7 mouse cellular contexts compared by ENCODE assay signal in genomic region chr7:102221899-102222298, GRCm38 (mm10). TPM values are rescaled to one million over a fixed set of nuclear protein-coding genes. Genes with fewer than 3 reads are reported as not detected.
DNase-seq lines count a peak whose midpoint lies in the region; ATAC-seq lines count a peak whose summit lies in the region.

No protein-coding gene starts in this region.

- no peak overlapping the region for H3K27ac ChIP-seq in lung, embryonic 15.5 days
- H3K27ac ChIP-seq in forebrain, embryonic 11.5 days (ENCODE audit: low read depth, low read length): no peak overlapping the region
- 0 out of 2 replicates have a peak overlapping the region, but pooled peaks have one; percentile 5 for H3K27ac ChIP-seq in limb, embryonic 12.5 days
- H3K27ac ChIP-seq in stomach, embryonic 14.5 days (ENCODE audit: low read length): no peak overlapping the region

- WGBS in lung, embryonic 15.5 days: 29% methylated on average over 1 of the region's 1 CpGs
- 53% methylated on average over 1 of the region's 1 CpGs for WGBS in forebrain, embryonic 11.5 days
- 64% methylated on average over 1 of the region's 1 CpGs for WGBS in limb, embryonic 12.5 days
- WGBS in stomach, embryonic 14.5 days: 26% methylated on average over 1 of the region's 1 CpGs

- no peak overlapping the region for H3K9ac ChIP-seq in lung, embryonic 15.5 days
- no peak overlapping the region for H3K9ac ChIP-seq in forebrain, embryonic 11.5 days (ENCODE audit: low read length)
- 0 out of 2 replicates have a peak overlapping the region, but pooled peaks have one; percentile 76 for H3K9ac ChIP-seq in limb, embryonic 12.5 days (replicated peaks)
- H3K9ac ChIP-seq in stomach, embryonic 14.5 days (replicated peaks; ENCODE audit: low read depth, low read length): no peak overlapping the region

- DNase-seq in lung, postnatal 36 days: no peak
- DNase-seq in forebrain, embryonic 11.5 days (ENCODE audit: low spot score): no peak
- no peak for DNase-seq in cerebellum, adult 8-10 months
- no peak for DNase-seq in adrenal gland, postnatal 14 days

- H3K4me2 ChIP-seq in lung, embryonic 15.5 days: peak overlapping the region; percentile 69; the same call in 1 of the 2 replicates
- peak overlapping the region; percentile 78; the same call in 1 of the 2 replicates for H3K4me2 ChIP-seq in forebrain, embryonic 11.5 days (ENCODE audit: low read depth, low read length, severe bottlenecking)
- peak overlapping the region; percentile 71 for H3K4me2 ChIP-seq in limb, embryonic 12.5 days
- H3K4me2 ChIP-seq in stomach, embryonic 14.5 days (replicated peaks; ENCODE audit: low read depth, low read length): peak overlapping the region; percentile 71; the same call in 1 of the 2 replicates

- no peaks in the 10 kb centered on the region for H3K36me3 ChIP-seq in lung, embryonic 15.5 days
- no peaks in the 10 kb centered on the region for H3K36me3 ChIP-seq in forebrain, embryonic 11.5 days (ENCODE audit: control insufficient read depth, insufficient read depth, low read length)
- H3K36me3 ChIP-seq in limb, embryonic 12.5 days: peaks cover 15% of the 10 kb centered on the region
- H3K36me3 ChIP-seq in stomach, embryonic 14.5 days (ENCODE audit: control insufficient read depth, insufficient read depth, low read length): no peaks in the 10 kb centered on the region; the same call in 1 of the 2 replicates

- peaks cover 15% of the 10 kb centered on the region for H3K4me1 ChIP-seq in lung, embryonic 15.5 days
- peaks cover 4% of the 10 kb centered on the region; the same call in 1 of the 2 replicates for H3K4me1 ChIP-seq in forebrain, embryonic 11.5 days (replicated peaks; ENCODE audit: control insufficient read depth, insufficient read depth, low read length)
- no peaks in the 10 kb centered on the region for H3K4me1 ChIP-seq in limb, embryonic 12.5 days (replicated peaks)
- H3K4me1 ChIP-seq in stomach, embryonic 14.5 days (ENCODE audit: control insufficient read depth, insufficient read depth, low read length): no peaks in the 10 kb centered on the region

- H3K4me3 ChIP-seq in lung, embryonic 15.5 days: no peak overlapping the region
- no peak overlapping the region; the same call in 1 of the 2 replicates for H3K4me3 ChIP-seq in forebrain, embryonic 11.5 days (ENCODE audit: low read depth, low read length)
- peak overlapping the region; percentile 71; the same call in 1 of the 2 replicates for H3K4me3 ChIP-seq in limb, embryonic 12.5 days (replicated peaks)
- H3K4me3 ChIP-seq in stomach, embryonic 14.5 days (ENCODE audit: low read depth, low read length): no peak overlapping the region

- no peaks in the 10 kb centered on the region for H3K27me3 ChIP-seq in lung, embryonic 15.5 days
- H3K27me3 ChIP-seq in forebrain, embryonic 11.5 days (ENCODE audit: control insufficient read depth, insufficient read depth, low read length): no peaks in the 10 kb centered on the region
- no peaks in the 10 kb centered on the region for H3K27me3 ChIP-seq in limb, embryonic 12.5 days
- no peaks in the 10 kb centered on the region for H3K27me3 ChIP-seq in stomach, embryonic 14.5 days (ENCODE audit: control insufficient read depth, insufficient read depth, low read length)

- no peaks in the 10 kb centered on the region for H3K9me3 ChIP-seq in lung, embryonic 15.5 days
- H3K9me3 ChIP-seq in forebrain, embryonic 11.5 days (ENCODE audit: control insufficient read depth, low read length): no peaks in the 10 kb centered on the region
- H3K9me3 ChIP-seq in limb, embryonic 12.5 days: no peaks in the 10 kb centered on the region
- no peaks in the 10 kb centered on the region for H3K9me3 ChIP-seq in stomach, embryonic 14.5 days (ENCODE audit: control insufficient read depth, low read depth, low read length)

- ATAC-seq in lung, embryonic 15.5 days (ENCODE audit: borderline replicate concordance, extremely low read depth, low FRiP score, low TSS enrichment): 0 out of 2 replicates have a peak, but pooled peaks have one; percentile 4
- ATAC-seq in forebrain, embryonic 11.5 days (replicated peaks; ENCODE audit: low FRiP score): peak; percentile 30
- no peak for ATAC-seq in limb, embryonic 12.5 days (ENCODE audit: insufficient number of reproducible peaks, insufficient read depth, low FRiP score, low TSS enrichment, low read depth)
- no peak for ATAC-seq in stomach, embryonic 14.5 days (ENCODE audit: insufficient number of reproducible peaks, insufficient read depth, low FRiP score, low read depth)

RNA-seq across cellular contexts. Expression of gene Pgap2, which starts 11.9 kb away (rescaled TPM):
- 81.0 and 91.8 TPM in 2 replicates for polyA plus RNA-seq in lung, embryonic 15.5 days (2015; fragmentation: Nextera tagmentation; extraction: Ambion mirVana)
- 54.5 and 58.8 TPM in 2 replicates for polyA plus RNA-seq in forebrain, embryonic 11.5 days (2014; fragmentation: Nextera tagmentation; extraction: Ambion mirVana)
- polyA plus RNA-seq in limb, embryonic 12.5 days (2016; fragmentation: Nextera tagmentation; extraction: Ambion mirVana): 82.0 and 84.9 TPM in 2 replicates
- polyA plus RNA-seq in stomach, embryonic 14.5 days (2014; fragmentation: Nextera tagmentation; extraction: Ambion mirVana): 99.0 and 103 TPM in 2 replicates
- 75.7 and 87.8 TPM in 2 replicates for total RNA-seq in adrenal gland, postnatal 14 days (2021)

RNA-seq across cellular contexts. Expression of gene Nup98, which starts 11.9 kb away (rescaled TPM):
- polyA plus RNA-seq in lung, embryonic 15.5 days (2015; fragmentation: Nextera tagmentation; extraction: Ambion mirVana): 33.8 and 35.3 TPM in 2 replicates
- 46.3 and 50.0 TPM in 2 replicates for polyA plus RNA-seq in forebrain, embryonic 11.5 days (2014; fragmentation: Nextera tagmentation; extraction: Ambion mirVana)
- polyA plus RNA-seq in limb, embryonic 12.5 days (2016; fragmentation: Nextera tagmentation; extraction: Ambion mirVana): 50.5 and 51.8 TPM in 2 replicates
- 51.6 and 53.5 TPM in 2 replicates for polyA plus RNA-seq in stomach, embryonic 14.5 days (2014; fragmentation: Nextera tagmentation; extraction: Ambion mirVana)
- total RNA-seq in adrenal gland, postnatal 14 days (2021): 56.4 and 61.3 TPM in 2 replicates

RNA-seq across cellular contexts. Expression of gene Rhog, which starts 34.0 kb away (rescaled TPM):
- polyA plus RNA-seq in lung, embryonic 15.5 days (2015; fragmentation: Nextera tagmentation; extraction: Ambion mirVana): 72.8 and 74.5 TPM in 2 replicates
- polyA plus RNA-seq in forebrain, embryonic 11.5 days (2014; fragmentation: Nextera tagmentation; extraction: Ambion mirVana): 32.2 and 37.2 TPM in 2 replicates
- 47.8 and 50.4 TPM in 2 replicates for polyA plus RNA-seq in limb, embryonic 12.5 days (2016; fragmentation: Nextera tagmentation; extraction: Ambion mirVana)
- polyA plus RNA-seq in stomach, embryonic 14.5 days (2014; fragmentation: Nextera tagmentation; extraction: Ambion mirVana): 61.6 and 65.1 TPM in 2 replicates
- total RNA-seq in adrenal gland, postnatal 14 days (2021): 53.6 and 63.5 TPM in 2 replicates

RNA-seq across cellular contexts. Expression of gene Stim1, which starts 45.7 kb away (rescaled TPM):
- 16.7 and 20.1 TPM in 2 replicates for polyA plus RNA-seq in lung, embryonic 15.5 days (2015; fragmentation: Nextera tagmentation; extraction: Ambion mirVana)
- polyA plus RNA-seq in forebrain, embryonic 11.5 days (2014; fragmentation: Nextera tagmentation; extraction: Ambion mirVana): 12.3 and 14.3 TPM in 2 replicates
- polyA plus RNA-seq in limb, embryonic 12.5 days (2016; fragmentation: Nextera tagmentation; extraction: Ambion mirVana): 17.7 and 25.3 TPM in 2 replicates
- 24.9 and 25.6 TPM in 2 replicates for polyA plus RNA-seq in stomach, embryonic 14.5 days (2014; fragmentation: Nextera tagmentation; extraction: Ambion mirVana)
- total RNA-seq in adrenal gland, postnatal 14 days (2021): 71.0 and 88.3 TPM in 2 replicates

Comparison
In these comparisons a context has a peak if more than half of its experiments do, and no peak if none do; other contexts are left out.
1. ATAC-seq: peak in lung, embryonic 15.5 days (single experiment) and forebrain, embryonic 11.5 days (single experiment); none in limb, embryonic 12.5 days (single experiment) and stomach, embryonic 14.5 days (single experiment).
2. Peak in every context shown above with its lines, with median percentiles within 50 percentile points of each other: H3K4me2 ChIP-seq.